Mouse (Mus musculus) myocyte (in vitro differentiated cells): ENCODE data around the gene Kcnh3.
A peak's percentile ranks its signal among the peaks of the same experiment; 100 is the strongest.

ENCODE experiments used
- E2F4 ChIP-seq: IDR thresholded peaks from one replicate; pipeline ENCODE4 v1.6.1; 2011; ENCODE audit warnings: mild to moderate bottlenecking, control low read depth, moderate library complexity; ENCODE audit not compliant: insufficient read depth
- MAX ChIP-seq: IDR thresholded peaks from one replicate; pipeline ENCODE4 v1.6.1; 2011; ENCODE audit warnings: low read depth, mild to moderate bottlenecking, control low read depth
- POLR2A ChIP-seq: IDR thresholded peaks from one replicate; pipeline ENCODE4 v1.6.1; 2011; ENCODE audit warnings: low read depth, mild to moderate bottlenecking, control low read depth, moderate library complexity; ENCODE audit not compliant: insufficient read length
- POLR2AphosphoS2 ChIP-seq: IDR thresholded peaks from one replicate; pipeline ENCODE4 v1.6.1; 2011; ENCODE audit warnings: low read depth, control low read depth; ENCODE audit not compliant: insufficient read length
- TCF12 ChIP-seq: IDR thresholded peaks from one replicate; pipeline ENCODE4 v1.6.1; 2011; ENCODE audit warnings: mild to moderate bottlenecking, control low read depth; ENCODE audit not compliant: poor library complexity, insufficient read depth, severe bottlenecking
- USF1 ChIP-seq: IDR thresholded peaks from one replicate; pipeline ENCODE4 v1.6.1; 2011; ENCODE audit warnings: low read depth, mild to moderate bottlenecking, control low read depth, moderate library complexity

DNA sequence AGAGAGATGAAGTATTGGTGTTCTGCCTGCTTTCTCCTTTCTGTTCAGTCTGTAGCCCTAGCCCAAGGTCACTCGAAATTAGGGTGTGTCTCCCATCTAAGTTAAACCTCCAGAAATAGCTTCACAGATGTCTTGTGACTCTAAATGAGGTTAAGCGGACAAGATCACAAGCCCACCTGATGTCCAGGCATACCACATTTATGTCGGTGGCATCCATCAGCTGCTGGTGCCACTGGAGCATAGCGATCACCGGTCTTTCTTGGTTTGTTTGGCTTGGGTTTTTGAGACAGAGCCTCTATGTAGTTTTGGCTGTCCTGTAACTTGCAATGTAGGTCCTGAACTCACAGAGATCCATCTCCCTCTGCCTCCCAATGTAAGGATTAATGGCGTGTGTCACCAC, 29.1 kb downstream of the Kcnh3 start:
- TF ChIP-seq POLR2A (peak; percentile 31), POLR2AphosphoS2 (no peak), TCF12 (peak; percentile 26), USF1 (no peak), MAX (no peak), E2F4 (no peak)
